Mouse (Mus musculus) embryonic facial prominence, embryonic 15.5 days (tissue): ENCODE results near the gene Strn4. TPM values are rescaled to one million over a fixed set of nuclear protein-coding genes. Genes with fewer than 3 reads are reported as not detected.

Experiments
- ATAC-seq: fragments of 200-750 bp; cut with Nextera tagmentation; 2 replicates; pipeline ENCODE4 v1.8.0; 2017; ENCODE audit warnings: low read depth, moderate TSS enrichment; ENCODE audit not compliant: insufficient number of reproducible peaks, low FRiP score, low TSS enrichment
- H3K27ac ChIP-seq: fragments of 300-500 bp; sonication (generic); replicated peaks from 2 replicates; pipeline ENCODE4 v1.5.1; 2015; ENCODE audit warnings: mild to moderate bottlenecking, inconsistent platforms
- H3K27me3 ChIP-seq: fragments of 300-500 bp; sonication (generic); 2 replicates; pipeline ENCODE4 v1.6.1; 2015; ENCODE audit warnings: inconsistent platforms
- H3K36me3 ChIP-seq: fragments of 300-500 bp; sonication (generic); 2 replicates; pipeline ENCODE4 v1.6.1; 2015; ENCODE audit warnings: mild to moderate bottlenecking, inconsistent platforms
- H3K4me1 ChIP-seq: fragments of 300-500 bp; sonication (generic); 2 replicates; pipeline ENCODE4 v1.6.1; 2015; ENCODE audit warnings: inconsistent platforms
- H3K4me2 ChIP-seq: fragments of 300-500 bp; sonication (generic); replicated peaks from 2 replicates; pipeline ENCODE4 v1.6.1; 2015; ENCODE audit warnings: mild to moderate bottlenecking, inconsistent platforms
- H3K4me3 ChIP-seq: fragments of 300-500 bp; sonication (generic); replicated peaks from 2 replicates; pipeline ENCODE4 v1.5.1; 2015; ENCODE audit warnings: mild to moderate bottlenecking, inconsistent platforms
- H3K9ac ChIP-seq: fragments of 300-500 bp; sonication (generic); 2 replicates; pipeline ENCODE4 v1.6.1; 2015; ENCODE audit warnings: inconsistent platforms
- H3K9me3 ChIP-seq: fragments of 300-500 bp; sonication (generic); replicated peaks from 2 replicates; pipeline ENCODE4 v1.6.1; 2016; ENCODE audit warnings: inconsistent platforms
- WGBS: fragments of 180-500 bp; shearing (Covaris S2); methylation state at CpG from one replicate; pipeline ENCODE4 v1.1.7; 2015; 5-methylcytosine and 5-hydroxymethylcytosine counted together
- polyA plus RNA-seq: library from polyadenylated mRNA; unstranded; fragments of >200 nt; fragmentation: Nextera tagmentation; extraction: Ambion mirVana; gene quantifications from 2 replicates; pipeline ENCODE4 v1.2.1, GENCODE M21; 2015

Gene Strn4
- polyA plus RNA-seq, 1 experiment from 2014 or later = 108 TPM

DNA sequence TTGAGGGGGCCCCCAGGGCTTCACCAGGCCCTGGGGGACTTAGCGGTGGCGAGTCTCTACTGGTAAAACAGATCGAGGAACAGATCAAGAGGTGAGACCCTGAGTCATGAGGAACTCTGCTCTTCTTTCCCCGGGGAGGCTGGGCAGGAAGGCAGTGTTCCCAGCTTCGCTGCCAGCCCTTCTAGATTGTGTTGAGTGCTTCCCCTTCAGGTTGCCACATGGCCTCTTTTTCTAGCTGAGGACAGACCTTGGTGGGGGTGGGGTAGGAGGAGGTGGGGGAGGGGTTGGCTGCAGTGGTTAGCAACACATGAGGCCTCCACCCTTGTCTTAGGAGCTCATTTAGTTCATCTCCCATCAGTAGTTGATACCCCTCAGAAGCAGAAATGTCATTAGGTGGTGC lies 10.9 kb downstream of the Strn4 start:
- Histone ChIP-seq H3K27ac (no peak overlapping the region), H3K4me2 (no peak overlapping the region), H3K27me3 (no peaks in the 10 kb centered on the region), H3K4me3 (no peak overlapping the region), H3K4me1 (peaks cover 4% of the 10 kb centered on the region), H3K9ac (no peak overlapping the region), H3K9me3 (no peaks in the 10 kb centered on the region), H3K36me3 (peaks cover 85% of the 10 kb centered on the region)
- no peak for ATAC-seq
- WGBS = 65% methylated on average over 5 of the region's 5 CpGs

DNA sequence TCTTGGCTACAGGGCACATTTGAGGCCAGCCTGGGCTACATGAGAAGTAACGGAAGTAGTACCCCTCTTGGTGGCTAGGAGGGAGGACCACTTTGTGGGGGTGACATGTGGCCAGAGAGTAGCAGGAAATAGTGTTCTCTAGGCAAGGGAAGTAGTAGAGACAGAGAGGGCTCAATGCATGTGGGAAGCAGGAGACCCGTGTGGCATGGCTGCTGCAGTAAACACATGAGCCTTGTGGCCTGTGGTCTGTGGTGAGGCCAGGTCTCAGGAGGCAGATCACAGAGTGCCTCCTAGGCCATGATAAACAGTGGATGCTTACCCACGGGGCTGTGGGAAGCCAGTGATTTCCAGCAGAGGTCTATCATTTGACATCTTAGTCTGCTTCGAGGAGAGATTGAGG lies 11.6 kb downstream of the Strn4 start:
- Histone ChIP-seq H3K4me1 (no peaks in the 10 kb centered on the region), H3K9ac (no peak overlapping the region), H3K4me3 (no peak overlapping the region), H3K27me3 (no peaks in the 10 kb centered on the region), H3K4me2 (no peak overlapping the region), H3K27ac (no peak overlapping the region; the same call in 1 of the 2 replicates), H3K36me3 (peaks cover 92% of the 10 kb centered on the region), H3K9me3 (no peaks in the 10 kb centered on the region)
- ATAC-seq = peak; percentile 36; the same call in 1 of the 2 replicates
- 69% methylated on average over 4 of the region's 4 CpGs for WGBS

DNA sequence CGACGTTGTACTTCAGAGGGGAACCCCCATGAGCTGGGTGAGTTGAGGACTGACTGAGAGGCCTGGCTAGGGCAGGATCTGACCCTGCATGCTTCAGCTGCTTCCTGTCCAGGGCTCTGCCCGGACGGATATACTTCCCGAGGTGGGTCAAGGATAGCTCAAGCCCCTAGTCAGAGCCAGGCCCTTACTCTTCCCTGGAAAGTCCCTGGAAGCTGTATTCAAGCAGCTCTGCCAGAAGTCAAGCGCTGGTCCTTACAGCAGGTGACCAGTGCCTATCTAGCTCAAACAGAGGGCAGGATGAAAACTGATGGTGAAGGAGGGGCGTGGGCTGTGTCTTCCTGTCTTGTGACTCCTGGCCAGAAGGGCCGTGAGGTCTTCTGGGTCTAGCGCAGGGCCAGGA lies 14.8 kb downstream of the Strn4 start:
- Histone ChIP-seq H3K9me3 (no peaks in the 10 kb centered on the region), H3K4me1 (no peaks in the 10 kb centered on the region), H3K36me3 (peaks cover 97% of the 10 kb centered on the region), H3K4me3 (no peak overlapping the region), H3K4me2 (no peak overlapping the region), H3K27ac (no peak overlapping the region), H3K27me3 (no peaks in the 10 kb centered on the region), H3K9ac (no peak overlapping the region)
- ATAC-seq = no peak
- WGBS = 88% methylated on average over 9 of the region's 9 CpGs

- Histone ChIP-seq H3K36me3 (peaks cover 76% of the 10 kb centered on the region), H3K4me2 (no peak overlapping the region), H3K27me3 (no peaks in the 10 kb centered on the region), H3K27ac (no peak overlapping the region), H3K9ac (no peak overlapping the region), H3K4me1 (0 out of 2 replicates have a peak, but pooled peaks cover 8% of the 10 kb centered on the region), H3K9me3 (no peaks in the 10 kb centered on the region), H3K4me3 (no peak overlapping the region)
- WGBS = 93% methylated on average over 18 of the region's 18 CpGs
- ATAC-seq = no peak
Measured at GRCm38 (mm10) chr7:16837916-16838803, 22.5 kb downstream of the Strn4 start.

GRCm38 (mm10) chr7:16838804-16839426 lies 23.2 kb downstream of the Strn4 start:
- H3K9ac ChIP-seq = no peak overlapping the region
- peaks cover 13% of the 10 kb centered on the region; the same call in 1 of the 2 replicates for H3K4me1 ChIP-seq
- H3K27me3 ChIP-seq = no peaks in the 10 kb centered on the region
- ATAC-seq = no peak
- no peak overlapping the region for H3K4me2 ChIP-seq
- H3K36me3 ChIP-seq = peaks cover 69% of the 10 kb centered on the region
- 69% methylated on average over 6 of the region's 6 CpGs for WGBS
- no peaks in the 10 kb centered on the region for H3K9me3 ChIP-seq
- no peak overlapping the region for H3K27ac ChIP-seq
- H3K4me3 ChIP-seq = no peak overlapping the region

DNA sequence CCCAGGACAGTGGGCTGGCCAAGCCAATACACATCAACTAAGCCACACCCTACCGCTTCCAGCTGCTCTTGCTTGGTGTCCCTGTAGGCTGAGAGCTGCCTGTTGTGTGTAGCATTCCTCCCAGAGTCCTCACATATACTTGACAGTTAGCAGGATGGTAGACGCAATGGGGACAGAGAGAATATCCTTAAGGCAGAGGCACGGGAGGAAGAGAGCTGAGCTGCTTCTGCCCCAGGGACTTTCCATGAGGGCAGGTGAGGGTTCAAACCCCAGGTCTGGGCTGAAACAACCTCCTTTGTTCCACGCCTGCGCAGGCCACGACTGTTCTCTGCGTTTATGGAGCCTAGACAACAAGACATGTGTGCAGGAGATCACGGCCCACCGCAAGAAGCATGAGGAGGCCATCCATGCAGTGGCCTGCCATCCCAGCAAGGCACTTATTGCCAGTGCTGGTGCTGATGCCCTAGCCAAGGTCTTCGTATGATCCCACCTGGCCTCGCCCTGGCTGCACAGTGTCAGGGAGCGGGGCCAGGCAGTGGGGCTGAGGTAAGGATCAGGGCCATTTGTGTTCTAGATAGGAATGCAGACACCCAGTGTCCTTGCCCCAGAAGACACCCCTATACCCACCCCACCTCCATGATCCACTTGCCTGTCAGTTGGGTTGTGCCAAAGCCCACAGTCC lies 23.9 kb downstream of the Strn4 start:
- Histone ChIP-seq H3K4me1 (peaks cover 19% of the 10 kb centered on the region), H3K4me2 (no peak overlapping the region), H3K4me3 (no peak overlapping the region), H3K36me3 (peaks cover 62% of the 10 kb centered on the region), H3K9me3 (no peaks in the 10 kb centered on the region), H3K9ac (no peak overlapping the region), H3K27ac (no peak overlapping the region), H3K27me3 (no peaks in the 10 kb centered on the region)
- no peak for ATAC-seq
- 90% methylated on average over 12 of the region's 12 CpGs for WGBS

GRCm38 (mm10) chr7:16840109-16840491 lies 24.4 kb downstream of the Strn4 start:
- no peaks in the 10 kb centered on the region for H3K9me3 ChIP-seq

DNA sequence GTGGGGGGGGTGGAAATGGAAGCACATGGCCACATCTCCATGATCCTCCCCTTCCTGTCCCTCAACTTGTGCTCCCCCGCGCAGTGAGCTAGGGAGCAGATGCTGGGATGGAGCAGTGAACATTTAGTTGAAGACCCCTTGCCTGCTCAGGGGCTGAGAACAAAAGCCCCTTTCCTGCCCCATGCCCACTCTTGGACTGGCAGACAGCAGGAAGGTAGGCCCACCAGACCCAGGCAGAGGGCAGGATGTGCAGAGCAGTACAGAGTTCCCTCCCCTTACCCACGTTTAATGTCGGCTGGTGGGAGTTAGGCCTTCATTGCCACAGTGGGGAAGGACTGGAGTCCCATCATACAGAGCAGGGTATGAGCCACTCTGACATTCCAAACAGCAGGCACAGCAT lies 25.4 kb downstream of the Strn4 start:
- ATAC-seq = no peak
- Histone ChIP-seq H3K4me2 (no peak overlapping the region), H3K4me1 (peaks cover 33% of the 10 kb centered on the region), H3K36me3 (peaks cover 50% of the 10 kb centered on the region), H3K27me3 (no peaks in the 10 kb centered on the region), H3K9me3 (no peaks in the 10 kb centered on the region), H3K27ac (peak overlapping the region; percentile 94; the same call in 1 of the 2 replicates), H3K9ac (no peak overlapping the region), H3K4me3 (no peak overlapping the region)
- 63% methylated on average over 4 of the region's 4 CpGs for WGBS

More at GRCm38 (mm10) chr7:16840109-16840491, 24.4 kb downstream of the Strn4 start:
- Histone ChIP-seq H3K9ac (no peak overlapping the region), H3K4me2 (no peak overlapping the region), H3K4me1 (peaks cover 25% of the 10 kb centered on the region), H3K4me3 (no peak overlapping the region), H3K27ac (no peak overlapping the region), H3K27me3 (no peaks in the 10 kb centered on the region), H3K36me3 (peaks cover 57% of the 10 kb centered on the region)
- ATAC-seq = no peak
- 85% methylated on average over 2 of the region's 2 CpGs for WGBS

- Histone ChIP-seq H3K4me2 (peak overlapping the region; percentile 93), H3K4me3 (peak overlapping the region; percentile 65), H3K36me3 (peaks cover 48% of the 10 kb centered on the region), H3K4me1 (peaks cover 33% of the 10 kb centered on the region), H3K27ac (peak overlapping the region; percentile 94), H3K27me3 (no peaks in the 10 kb centered on the region), H3K9me3 (no peaks in the 10 kb centered on the region), H3K9ac (peak overlapping the region; percentile 79; the same call in 1 of the 2 replicates)
- WGBS = 41% methylated on average over 11 of the region's 11 CpGs
- no peak for ATAC-seq
Measured at GRCm38 (mm10) chr7:16841561-16842560, 26.2 kb downstream of the Strn4 start.

- WGBS = 1% methylated on average over 32 of the region's 32 CpGs
Measured at GRCm38 (mm10) chr7:16842645-16843063, 27.0 kb downstream of the Strn4 start, which contains the start of gene Prkd2. TSS of gene Prkd2 (plus strand) at chr7:16842902.

More at GRCm38 (mm10) chr7:16842645-16843063, 27.0 kb downstream of the Strn4 start, which contains the start of gene Prkd2:
- Histone ChIP-seq H3K4me2 (peak within 1 kb of the TSS; percentile 93), H3K27ac (peak within 1 kb of the TSS; percentile 94), H3K4me1 (peaks cover 33% of the 10 kb centered on the region), H3K36me3 (peaks cover 42% of the 10 kb centered on the region), H3K27me3 (no peaks in the 10 kb centered on the region), H3K9ac (peak within 1 kb of the TSS; percentile 79), H3K9me3 (no peaks in the 10 kb centered on the region), H3K4me3 (peak within 1 kb of the TSS; percentile 65)
- ATAC-seq = peak; percentile 87
